10 mouse cellular contexts compared by ENCODE assay signal in the genomic region with DNA sequence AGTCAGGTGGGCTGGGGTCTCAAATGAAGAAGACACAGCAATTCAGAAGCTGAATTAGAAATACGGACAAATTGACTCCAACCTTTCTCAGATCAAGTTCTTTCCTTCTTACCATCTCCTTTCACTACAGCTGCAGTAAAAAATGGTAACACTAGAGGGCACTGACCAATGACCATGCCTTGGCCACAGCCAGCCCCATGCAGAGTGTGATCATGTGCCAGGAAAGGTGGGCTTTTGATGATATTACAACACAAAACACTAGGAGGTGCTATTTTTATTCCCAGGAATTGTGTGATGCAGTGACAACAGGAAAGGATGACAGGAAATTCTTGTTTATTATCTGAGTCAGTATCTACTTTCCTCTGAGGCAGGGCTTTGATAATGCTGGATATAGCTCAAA. TPM values are rescaled to one million over a fixed set of nuclear protein-coding genes. Genes with fewer than 3 reads are reported as not detected.
DNase-seq lines count a peak whose midpoint lies in the region; ATAC-seq and TF ChIP-seq lines count a peak whose summit lies in the region.
"Had no signal": no experiment of that assay in that cellular context is flagged by ENCODE, and none has a peak within 500 bp of the region (broad histone marks: within the 10 kb centered on the region; RNA-seq: fewer than 3 reads in every experiment).

No protein-coding gene starts in this region.

- 84% methylated on average over 1 of the region's 1 CpGs for WGBS in thymus, adult 2 months
- 63% methylated on average over 1 of the region's 1 CpGs for WGBS in forebrain, embryonic 13.5 days

- no peaks in the 10 kb centered on the region for H3K4me1 ChIP-seq in thymus, adult 2 months (replicated peaks; ENCODE audit: control insufficient read depth, insufficient read depth, low read length)
- 0 out of 2 replicates have a peak, but pooled peaks cover 3% of the 10 kb centered on the region for H3K4me1 ChIP-seq in forebrain, embryonic 13.5 days

- no peak overlapping the region for H3K4me3 ChIP-seq in thymus, adult 2 months (ENCODE audit: control insufficient read depth, insufficient read depth, low read length)
- H3K4me3 ChIP-seq in forebrain, embryonic 13.5 days = no peak overlapping the region

- no peak for TF ChIP-seq CTCF in thymus, adult 2 months (IDR thresholded peaks at IDR 0.05; ENCODE audit: borderline replicate concordance, control insufficient read depth, extremely low read depth, insufficient read depth, low read length, poor library complexity)

- no peak overlapping the region for H3K4me2 ChIP-seq in forebrain, embryonic 13.5 days

- peak; percentile 3 to 19 for DNase-seq in cerebellum, postnatal 14 days
- DNase-seq in cerebellum, adult 18-20 months = no peak
- peak; percentile 7 for DNase-seq in thymus, adult 2 months
- no peak for DNase-seq in thymus, postnatal 25 days
- peak; percentile 12 for DNase-seq in kidney, postnatal 10 days
- no peak for DNase-seq in MN1 (ENCODE audit: low spot score)

- no peak for TF ChIP-seq POLR2A in thymus, adult 2 months (IDR thresholded peaks at IDR 0.05; ENCODE audit: control insufficient read depth, extremely low read depth, insufficient read depth, low read length, poor library complexity)

- 0 out of 2 replicates have a peak, but pooled peaks have one; percentile 53 for ATAC-seq in monocyte, adult 5-6 weeks (replicated peaks; ENCODE audit: insufficient number of reproducible peaks, low FRiP score, low TSS enrichment, poor library complexity, severe bottlenecking)
- no peak for ATAC-seq in forebrain, embryonic 13.5 days

- H3K9ac ChIP-seq in forebrain, embryonic 13.5 days = no peak overlapping the region

- no peaks in the 10 kb centered on the region for H3K36me3 ChIP-seq in thymus, adult 2 months (ENCODE audit: control insufficient read depth, insufficient read depth, low read length)
- H3K36me3 ChIP-seq in forebrain, embryonic 13.5 days (ENCODE audit: poor library complexity, severe bottlenecking) = no peaks in the 10 kb centered on the region
- H3K36me3 ChIP-seq: G1E had no signal

- no peaks in the 10 kb centered on the region for H3K9me3 ChIP-seq in forebrain, embryonic 13.5 days (replicated peaks)
- H3K9me3 ChIP-seq: G1E had no signal

- H3K27me3 ChIP-seq in thymus, adult 2 months (ENCODE audit: control insufficient read depth, insufficient read depth, low read length) = no peaks in the 10 kb centered on the region
- no peaks in the 10 kb centered on the region for H3K27me3 ChIP-seq in forebrain, embryonic 13.5 days

- H3K27ac ChIP-seq in thymus, adult 2 months (ENCODE audit: control insufficient read depth, insufficient read depth, low read length) = no peak overlapping the region
- no peak overlapping the region for H3K27ac ChIP-seq in forebrain, embryonic 13.5 days

RNA-seq across cellular contexts. Expression of a gene that starts 11.6 kb away (rescaled TPM):
- 0.52 and 0.90 TPM in 2 replicates for polyA plus RNA-seq in thymus, adult 2 months (2012; rRNA removed)
- 1.6 to 124 TPM (median 118 TPM) in 3 replicates for total RNA-seq in monocyte, adult 5-6 weeks (2017)
- polyA plus RNA-seq in forebrain, embryonic 13.5 days (2015; fragmentation: Nextera tagmentation; extraction: Ambion mirVana) = not detected in 2 replicates
- total RNA-seq: heart, postnatal 14 days had no signal
- polyA plus RNA-seq: G1E had no signal

RNA-seq across cellular contexts. Expression of a gene that starts 55.1 kb away (rescaled TPM):
- 0.22 TPM in 1 of 2 replicates, not detected in the other for polyA plus RNA-seq in thymus, adult 2 months (2012; rRNA removed)
- total RNA-seq in monocyte, adult 5-6 weeks (2017) = not detected in 3 replicates
- not detected in 2 replicates for polyA plus RNA-seq in forebrain, embryonic 13.5 days (2015; fragmentation: Nextera tagmentation; extraction: Ambion mirVana)
- total RNA-seq: heart, postnatal 14 days had no signal
- polyA plus RNA-seq: G1E had no signal

Comparison
In these comparisons a context has a peak if more than half of its experiments do, and no peak if none do; other contexts are left out.
1. DNase-seq: peak in cerebellum, postnatal 14 days (2 of 2), thymus, adult 2 months (single experiment) and kidney, postnatal 10 days (single experiment); none in cerebellum, adult 18-20 months (0 of 2), thymus, postnatal 25 days (single experiment) and MN1 (single experiment).